Mouse (Mus musculus): ENCODE data around the gene Rbm15.

The Rbm15 gene

DNA sequence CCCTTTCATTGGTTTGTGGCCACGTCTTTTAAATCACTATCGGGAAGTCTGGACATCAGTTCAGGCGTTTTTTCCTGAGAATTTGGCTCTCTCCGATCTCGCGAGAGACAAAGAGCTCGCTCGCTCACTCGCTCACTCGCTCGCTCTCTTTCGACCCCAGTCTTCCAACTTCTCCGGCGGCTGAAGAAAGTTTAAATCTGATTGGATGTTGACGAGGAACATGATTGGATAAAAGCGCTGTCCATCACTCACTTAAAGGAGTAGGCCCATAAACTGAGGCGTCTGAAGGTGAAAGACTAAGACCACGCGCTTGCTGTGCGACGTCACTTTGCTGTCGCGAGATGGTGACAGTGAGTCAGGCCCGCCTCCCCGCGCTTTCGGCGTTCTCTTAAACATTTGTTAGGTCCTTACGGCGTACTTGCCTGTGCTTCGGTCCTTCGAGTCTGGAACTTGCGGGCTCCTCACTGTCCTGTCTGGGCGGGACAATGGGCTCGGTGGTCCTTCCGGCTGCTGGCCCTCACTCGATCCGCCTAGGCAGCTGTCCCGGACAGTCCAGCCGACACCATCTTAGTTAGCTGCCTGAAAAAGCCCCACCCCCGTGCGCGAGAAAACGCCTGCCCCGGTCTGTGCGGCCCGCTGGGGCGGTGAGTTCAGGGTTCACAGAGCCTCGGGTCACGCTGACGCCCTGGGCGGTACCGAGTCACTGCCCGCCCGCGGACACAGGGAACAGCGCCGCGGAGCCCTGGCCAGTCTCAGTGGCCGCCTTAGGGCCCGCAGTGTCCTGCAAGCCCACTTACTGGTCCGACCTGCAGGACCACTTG is at the start of gene Rbm15:
Rbm15 (minus strand) TSS at position 293 of the 821 bp plus-strand sequence.
- DNase-seq (ENCODE audit: low read depth, low spot score): peak; percentile 100

DNA sequence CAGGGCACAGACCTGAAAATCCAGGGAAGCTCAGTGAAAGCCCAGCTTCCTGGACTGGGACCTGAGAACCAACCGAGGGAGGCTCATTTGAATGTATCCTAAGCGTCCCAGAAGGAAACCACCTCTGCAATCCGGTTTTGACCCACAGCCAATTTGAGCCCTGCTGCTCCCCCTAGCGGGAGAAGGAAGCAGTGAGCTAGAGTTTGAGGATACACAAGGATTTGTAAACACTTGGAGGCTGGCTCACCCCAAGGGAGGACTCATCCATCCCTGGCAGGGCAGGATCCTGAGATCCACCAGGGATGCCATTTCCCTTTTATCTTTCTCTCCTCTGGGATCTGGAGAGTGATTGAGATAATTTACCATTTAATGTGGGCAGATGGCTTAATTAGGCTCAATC is 45.9 kb upstream of the Rbm15 start:
- DNase-seq (ENCODE audit: low read depth, low spot score): peak; percentile 72

DNA sequence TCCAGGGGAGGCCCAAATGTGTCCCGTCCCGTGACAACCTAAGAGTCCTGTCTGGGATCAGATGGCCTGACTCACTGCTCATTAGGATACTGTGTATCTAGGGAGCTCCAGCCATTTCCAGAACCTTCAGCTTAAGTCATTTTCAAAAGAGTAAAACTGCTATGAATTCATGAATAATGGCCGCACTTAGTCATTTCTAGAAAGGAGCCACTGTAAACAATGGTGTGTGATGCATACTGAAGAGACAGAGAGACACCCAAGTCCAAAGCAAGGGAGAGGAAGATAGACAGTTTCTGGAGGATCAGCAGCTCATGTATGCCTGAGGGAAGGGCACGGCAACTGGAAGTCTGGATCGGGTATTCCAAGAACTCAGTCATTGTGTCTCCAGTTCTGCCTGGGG is 45.2 kb upstream of the Rbm15 start:
- no peak for DNase-seq (ENCODE audit: low read depth, low spot score)

DNA sequence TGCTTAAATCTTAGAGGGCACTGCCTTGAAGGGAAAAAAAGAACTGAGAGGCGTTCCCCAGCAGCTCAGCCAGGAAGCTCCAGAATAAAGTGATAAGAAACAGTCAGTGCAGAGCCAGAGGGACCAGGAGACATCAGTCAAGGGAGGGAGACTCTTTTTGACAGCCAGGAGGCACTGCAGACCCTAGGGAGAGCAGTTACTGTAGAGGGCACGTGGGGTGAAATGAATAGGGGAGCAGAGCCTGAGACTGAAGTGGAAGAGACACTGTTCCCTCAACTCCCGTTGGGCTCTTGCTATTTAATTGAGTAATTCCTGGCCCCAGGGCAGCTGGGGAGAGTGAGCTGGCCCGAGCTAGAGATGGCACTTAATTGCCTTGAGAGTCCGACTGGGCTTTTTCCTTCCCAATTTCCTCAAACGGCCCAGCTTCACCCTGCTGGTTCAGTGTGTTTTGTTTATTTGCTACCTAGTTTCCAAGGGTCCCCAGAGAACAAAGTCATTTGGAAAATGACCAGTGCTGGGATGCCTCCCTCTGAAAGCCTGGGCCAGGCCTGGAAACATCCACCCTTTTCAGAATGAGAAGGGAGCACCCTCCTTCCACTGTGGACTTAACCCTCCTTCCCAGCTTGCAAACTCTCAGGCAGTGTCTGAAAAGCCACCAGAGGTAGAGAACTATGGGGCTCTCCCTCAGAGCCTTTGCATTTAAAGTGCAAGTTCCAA is 41.6 kb upstream of the Rbm15 start:
- DNase-seq (ENCODE audit: low read depth, low spot score): no peak

DNA sequence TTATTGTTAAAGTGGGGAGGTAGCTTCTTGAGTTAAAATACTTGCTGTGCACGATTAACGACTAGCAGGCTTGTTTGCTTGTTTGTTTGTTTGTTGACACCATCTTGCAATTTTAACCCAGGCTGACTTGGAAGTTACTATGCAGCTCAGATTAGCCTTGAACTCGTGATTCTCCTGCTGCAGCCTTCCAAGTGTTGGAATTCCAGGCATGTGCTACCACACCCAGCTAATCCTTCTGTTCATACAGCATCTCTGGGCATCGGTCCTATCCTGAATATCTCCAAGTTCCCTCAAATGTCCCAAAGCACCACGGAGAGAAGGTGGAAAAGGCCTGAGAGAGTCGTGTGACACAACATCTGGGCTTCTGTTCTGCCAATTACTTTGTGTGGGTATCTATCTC is 35.7 kb upstream of the Rbm15 start:
- no peak for DNase-seq (ENCODE audit: low read depth, low spot score)

DNA sequence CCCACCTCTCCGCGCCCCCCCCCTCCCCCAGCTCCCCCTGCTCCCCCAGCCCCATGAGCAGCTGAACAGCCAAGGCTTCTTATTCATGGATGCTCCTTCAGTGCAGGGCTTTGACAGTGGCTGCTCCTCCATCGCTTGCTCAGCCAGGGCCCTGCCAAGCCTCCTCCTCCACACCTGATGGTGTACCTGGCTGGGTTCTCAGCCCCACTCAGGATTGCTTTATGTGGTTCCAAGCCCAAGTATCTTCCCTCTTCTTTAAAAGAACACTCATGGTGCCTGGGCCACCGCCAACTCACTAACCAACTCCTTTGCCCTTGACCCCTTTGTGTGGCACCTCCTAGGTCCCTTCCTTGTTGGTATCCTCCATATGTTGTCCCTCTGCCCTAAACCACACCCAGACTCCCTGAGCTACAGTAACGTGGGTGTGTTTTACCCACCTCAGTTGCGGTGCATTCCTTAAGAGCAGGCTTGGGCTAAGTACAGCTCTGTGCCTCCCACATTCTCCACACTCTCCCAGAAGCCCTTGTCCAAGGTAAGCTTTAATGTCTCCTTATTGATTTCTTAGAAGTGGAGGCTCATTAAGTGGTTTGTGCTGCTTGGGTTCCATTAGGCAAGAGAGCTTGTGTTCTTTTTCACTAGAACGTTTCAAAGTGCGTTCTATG is 34.6 kb upstream of the Rbm15 start:
- no peak for DNase-seq (ENCODE audit: low read depth, low spot score)

DNA sequence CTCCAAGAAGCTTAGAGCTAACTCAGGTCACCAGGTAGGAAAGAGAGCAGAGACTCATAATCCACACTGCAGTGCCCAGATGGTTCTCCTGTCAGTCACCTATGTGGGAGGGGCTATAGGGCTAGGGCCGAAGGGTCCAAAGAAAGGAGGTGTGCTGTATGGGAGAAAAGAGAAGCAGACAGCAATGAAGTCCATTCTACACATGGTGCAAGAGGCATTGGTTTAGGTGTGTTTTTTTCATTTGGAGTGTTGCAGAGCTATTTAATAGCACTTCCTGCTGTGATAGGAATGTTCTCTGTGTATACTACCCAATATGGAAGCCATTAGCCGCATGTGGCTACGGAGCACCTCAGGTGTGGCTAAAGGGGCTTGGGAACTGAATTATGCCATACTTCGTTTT is 31.9 kb upstream of the Rbm15 start:
- DNase-seq (ENCODE audit: low read depth, low spot score): peak; percentile 35

DNA sequence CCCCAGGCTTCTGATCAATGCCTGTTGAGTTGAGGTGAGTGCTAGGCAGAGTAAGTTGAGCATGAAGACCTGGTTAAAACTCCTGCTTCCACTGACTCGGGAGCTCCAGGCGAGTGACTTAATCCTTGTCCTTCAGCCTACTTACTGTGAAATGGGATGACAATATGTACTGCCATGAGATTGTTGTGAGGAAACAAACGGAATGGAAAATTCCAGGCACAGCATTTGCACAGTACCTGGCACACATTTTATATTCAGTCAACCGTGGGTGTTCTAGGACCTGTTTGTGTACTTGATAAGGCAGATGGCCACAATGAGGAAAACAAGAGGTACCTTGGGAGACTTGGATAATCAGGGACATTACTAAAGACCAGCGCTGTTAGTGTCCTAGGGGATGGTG is 29.9 kb upstream of the Rbm15 start:
- no peak for DNase-seq (ENCODE audit: low read depth, low spot score)

DNA sequence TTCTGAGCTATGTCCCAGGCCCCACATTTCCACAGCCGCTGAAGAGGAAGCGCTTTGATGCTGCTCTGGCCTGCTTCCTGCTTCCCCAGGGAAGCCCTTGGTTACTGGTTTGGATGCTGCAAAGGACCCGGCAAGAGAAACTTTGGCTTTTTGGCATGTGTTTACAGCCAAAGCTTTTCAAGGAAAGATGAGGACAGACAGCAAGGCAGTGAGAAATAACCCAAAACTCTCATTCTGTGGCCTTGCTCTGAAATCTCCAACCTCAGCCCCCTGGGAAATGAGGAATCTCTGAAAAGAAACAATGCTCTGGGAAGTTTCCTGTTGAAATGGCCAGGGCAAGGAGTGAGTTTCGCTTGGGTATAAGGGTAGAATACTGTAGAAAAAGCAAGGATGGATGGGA is 26.9 kb upstream of the Rbm15 start:
- DNase-seq (ENCODE audit: low read depth, low spot score): no peak

DNA sequence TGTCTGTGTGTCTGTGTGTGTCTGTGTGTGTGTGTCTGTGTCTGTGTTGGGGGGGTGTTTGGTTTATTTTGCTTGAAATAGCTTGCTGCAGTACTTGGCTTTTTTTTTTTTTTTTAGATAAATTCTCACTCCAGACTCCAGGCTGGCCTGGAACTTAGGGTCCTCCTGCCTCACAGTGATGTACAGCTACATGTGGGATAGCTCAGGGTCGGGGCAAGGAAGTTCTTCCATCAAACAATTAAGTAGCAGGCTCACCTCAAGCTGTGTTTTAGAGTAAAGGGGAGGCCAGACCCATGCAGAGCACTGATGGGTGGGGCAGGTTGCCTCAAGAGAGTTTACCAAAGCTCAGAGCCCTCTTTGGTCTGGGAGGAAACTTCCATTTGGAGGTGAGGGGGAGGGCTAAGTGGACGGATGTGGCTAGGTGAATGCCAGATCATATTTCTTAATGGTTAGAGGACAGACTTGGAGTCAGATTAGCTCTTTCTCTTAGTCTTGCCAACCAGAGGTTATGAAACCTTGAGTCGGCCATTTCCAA is 24.3 kb upstream of the Rbm15 start:
- DNase-seq (ENCODE audit: low read depth, low spot score): no peak

DNA sequence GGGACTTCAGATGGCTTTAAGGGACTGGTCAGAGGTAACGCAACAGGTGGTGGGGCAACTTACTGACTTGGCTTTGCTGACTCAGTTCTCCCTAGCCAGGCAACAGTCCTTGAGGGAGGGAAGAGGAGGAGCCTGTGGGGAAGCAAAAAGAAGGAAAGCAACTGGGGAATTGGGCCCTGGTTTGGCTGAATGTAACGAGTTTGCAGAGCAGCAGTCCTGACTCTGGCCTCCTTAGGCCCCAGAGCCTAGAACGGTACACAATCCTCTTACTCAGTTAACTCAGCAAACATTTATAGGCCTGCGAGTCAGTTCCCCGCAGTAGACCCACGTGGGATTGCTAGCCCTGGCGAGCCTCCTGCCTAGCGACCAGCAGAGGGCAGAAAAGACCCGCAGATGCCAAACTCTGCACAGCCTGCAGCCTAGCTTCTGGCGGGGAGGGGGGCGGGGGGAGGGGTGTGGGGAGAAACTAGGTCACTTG is 23.5 kb upstream of the Rbm15 start:
- DNase-seq (ENCODE audit: low read depth, low spot score): peak; percentile 80

DNA sequence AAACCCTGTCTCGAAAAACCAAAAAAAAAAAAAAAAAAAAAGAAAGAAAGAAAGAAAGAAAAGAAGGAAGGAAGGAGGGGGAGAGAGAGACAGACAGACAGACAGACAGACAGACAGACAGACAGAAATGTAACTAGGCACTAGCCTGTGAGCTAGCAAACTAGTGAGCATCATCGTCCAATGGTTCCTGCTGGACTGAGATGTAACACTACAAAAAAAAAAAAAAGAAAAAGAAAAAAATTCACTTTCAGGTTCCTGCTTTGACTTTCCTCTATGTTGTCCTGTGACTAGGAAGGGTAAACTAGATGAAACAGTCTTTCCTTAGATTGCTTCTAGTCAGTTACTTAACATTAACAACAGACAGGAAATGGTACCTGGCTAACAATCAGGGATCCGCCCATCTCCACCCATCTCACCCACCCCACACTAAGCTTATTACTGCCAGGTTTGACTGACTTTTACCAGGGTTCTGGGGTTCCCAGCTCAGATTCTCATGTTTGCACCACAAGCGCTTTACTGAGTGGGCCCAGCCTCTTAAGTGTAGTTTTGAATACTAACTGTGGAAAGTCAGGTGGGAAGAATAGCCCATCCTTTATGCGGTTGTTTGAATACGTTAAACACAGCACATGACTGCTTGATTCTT is 22.3 kb upstream of the Rbm15 start:
- DNase-seq (ENCODE audit: low read depth, low spot score): no peak

DNA sequence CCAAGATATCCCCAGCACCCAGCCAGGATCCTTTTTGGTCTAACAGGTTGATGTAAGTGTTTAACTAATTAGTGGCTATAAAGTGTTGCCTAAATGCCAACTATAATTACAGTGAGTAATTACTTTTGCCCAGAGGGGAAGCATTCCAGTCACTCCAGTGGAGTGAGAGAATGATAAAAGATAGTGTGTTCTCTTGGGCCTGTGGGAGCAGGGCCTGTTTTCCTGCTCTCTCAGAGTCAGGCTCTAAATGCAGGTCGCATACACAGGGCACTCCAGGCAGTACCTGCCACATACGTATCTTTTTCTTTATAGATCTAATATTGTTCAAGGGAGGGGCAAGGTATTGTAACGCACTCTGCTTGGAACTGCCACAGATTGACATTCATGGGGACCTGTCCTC is 18.2 kb upstream of the Rbm15 start:
- no peak for DNase-seq (ENCODE audit: low read depth, low spot score)

DNA sequence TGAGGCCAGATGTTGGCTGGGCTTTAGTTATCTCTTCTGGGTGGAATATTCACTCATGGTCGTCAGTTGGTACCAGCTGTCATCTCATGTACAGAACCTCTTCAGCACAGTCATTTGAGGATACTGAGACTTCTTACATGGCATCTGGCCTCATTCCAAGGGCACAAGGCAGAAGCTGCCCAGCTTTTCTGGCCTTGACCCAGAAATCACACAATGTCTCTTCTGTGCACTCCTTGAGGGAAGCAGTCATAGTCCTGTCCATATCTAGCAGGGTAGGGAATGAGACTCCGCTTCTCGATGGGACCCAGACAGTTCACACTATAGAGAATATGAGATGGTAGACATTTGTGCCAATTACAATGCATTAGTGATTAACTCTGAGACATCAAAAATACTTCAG is 15.5 kb upstream of the Rbm15 start:
- no peak for DNase-seq (ENCODE audit: low read depth, low spot score)

DNA sequence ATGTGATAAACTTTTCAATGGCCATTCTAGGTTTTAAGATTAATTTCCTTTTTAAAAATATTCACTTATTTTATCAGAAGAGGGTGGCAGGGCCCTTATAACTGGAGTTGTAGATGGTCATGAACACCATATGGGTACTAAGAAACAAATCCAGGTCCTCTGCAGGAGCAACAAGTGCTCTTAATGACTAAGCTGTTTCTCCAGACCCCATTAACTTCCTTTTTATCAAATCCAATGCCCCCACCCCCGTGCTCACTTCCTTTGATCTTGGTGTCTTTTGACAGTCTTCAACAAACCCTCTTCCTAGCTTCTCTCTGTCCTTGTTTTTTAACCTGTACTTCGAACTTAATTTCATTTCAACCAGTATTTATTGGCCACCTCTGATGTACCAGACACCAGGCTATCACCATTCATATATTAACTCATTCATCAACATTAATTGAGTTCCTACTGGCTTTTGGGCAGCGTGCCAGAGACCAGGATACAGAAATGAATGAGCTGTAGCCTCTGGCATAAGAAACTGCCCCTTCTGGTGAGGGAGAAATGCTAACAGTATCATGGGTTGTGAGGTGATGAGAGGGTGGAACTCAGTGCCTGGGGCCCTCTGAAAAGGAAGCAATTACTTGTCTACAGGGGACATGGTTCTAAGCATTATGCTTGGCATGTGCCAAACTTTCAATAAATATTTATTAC is 11.7 kb upstream of the Rbm15 start:
- DNase-seq (ENCODE audit: low read depth, low spot score): no peak

DNA sequence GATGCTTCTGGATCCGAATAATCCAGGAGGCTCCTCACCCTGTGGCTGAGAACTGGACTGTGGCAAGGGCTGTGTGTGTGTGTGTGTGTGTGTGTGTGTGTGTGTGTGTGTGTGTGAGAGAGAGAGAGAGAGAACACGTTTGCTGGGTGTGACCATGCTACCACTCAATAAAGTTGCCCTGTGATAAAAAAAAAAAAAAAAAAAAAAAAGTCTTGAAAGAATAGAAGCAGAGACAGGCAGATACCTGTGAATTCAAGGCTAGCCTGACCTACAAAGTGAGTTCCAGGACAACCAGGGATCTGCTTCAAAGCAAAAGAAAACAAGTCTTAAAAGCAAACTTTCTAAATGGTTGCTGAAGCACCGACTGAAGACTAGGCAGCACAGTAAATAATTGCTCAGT is 10.5 kb upstream of the Rbm15 start:
- no peak for DNase-seq (ENCODE audit: low read depth, low spot score)

DNA sequence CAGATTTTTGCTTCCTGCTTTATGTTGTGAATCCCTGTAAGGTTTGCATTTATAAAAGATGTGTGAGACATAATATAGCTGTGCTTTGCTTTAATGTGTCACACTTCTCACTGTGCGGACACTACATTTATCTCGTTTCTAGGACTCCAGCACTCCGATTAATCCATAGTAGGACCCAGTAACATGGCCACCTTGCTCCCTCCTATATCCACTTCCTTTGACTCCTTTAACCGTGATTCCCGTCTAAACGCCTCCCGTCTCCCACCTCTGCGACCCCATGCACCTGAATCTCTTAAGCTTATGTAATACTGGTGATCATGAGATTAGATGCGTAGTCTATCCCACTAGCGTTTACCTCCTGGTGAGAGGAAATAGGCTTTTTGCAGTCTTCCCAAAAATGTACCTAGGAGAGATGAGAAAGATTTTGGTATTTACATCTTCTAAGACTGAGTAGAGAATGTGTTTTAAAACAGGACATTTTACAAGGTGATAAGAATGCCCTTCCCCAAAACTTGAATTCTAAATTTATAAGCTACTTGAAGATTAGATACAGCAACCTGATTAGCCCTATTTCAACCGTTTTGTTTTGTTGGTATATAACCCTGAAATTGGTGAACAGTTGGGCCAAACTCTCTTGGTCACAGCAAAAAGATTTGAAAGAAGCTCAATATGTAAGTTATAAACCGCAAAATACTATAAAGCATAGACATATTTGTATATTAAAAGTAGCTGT is 895 bp upstream of the Rbm15 start:
- no peak for DNase-seq (ENCODE audit: low read depth, low spot score)

DNA sequence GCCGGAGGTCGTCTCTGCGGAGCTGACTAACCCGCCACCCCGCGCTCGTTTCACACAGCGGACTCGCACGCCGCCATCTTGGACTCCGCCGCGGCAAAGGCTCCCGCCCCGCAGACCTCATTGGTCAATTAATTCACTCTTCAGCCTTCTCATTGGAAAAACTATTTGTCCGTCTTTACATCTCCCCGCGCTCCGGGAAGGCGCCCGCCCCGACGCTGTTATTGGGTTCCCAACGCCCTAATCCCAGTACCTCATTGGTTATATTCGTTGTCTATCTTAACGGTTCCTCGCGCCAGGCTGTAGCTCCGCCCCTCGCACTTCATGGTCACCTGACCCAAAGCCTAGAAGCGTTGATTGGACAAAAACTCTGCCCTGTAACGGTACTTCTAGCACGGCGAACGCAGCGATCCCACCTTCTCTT is 503 bp downstream of the Rbm15 start:
- peak; percentile 99 for DNase-seq (ENCODE audit: low read depth, low spot score)

DNA sequence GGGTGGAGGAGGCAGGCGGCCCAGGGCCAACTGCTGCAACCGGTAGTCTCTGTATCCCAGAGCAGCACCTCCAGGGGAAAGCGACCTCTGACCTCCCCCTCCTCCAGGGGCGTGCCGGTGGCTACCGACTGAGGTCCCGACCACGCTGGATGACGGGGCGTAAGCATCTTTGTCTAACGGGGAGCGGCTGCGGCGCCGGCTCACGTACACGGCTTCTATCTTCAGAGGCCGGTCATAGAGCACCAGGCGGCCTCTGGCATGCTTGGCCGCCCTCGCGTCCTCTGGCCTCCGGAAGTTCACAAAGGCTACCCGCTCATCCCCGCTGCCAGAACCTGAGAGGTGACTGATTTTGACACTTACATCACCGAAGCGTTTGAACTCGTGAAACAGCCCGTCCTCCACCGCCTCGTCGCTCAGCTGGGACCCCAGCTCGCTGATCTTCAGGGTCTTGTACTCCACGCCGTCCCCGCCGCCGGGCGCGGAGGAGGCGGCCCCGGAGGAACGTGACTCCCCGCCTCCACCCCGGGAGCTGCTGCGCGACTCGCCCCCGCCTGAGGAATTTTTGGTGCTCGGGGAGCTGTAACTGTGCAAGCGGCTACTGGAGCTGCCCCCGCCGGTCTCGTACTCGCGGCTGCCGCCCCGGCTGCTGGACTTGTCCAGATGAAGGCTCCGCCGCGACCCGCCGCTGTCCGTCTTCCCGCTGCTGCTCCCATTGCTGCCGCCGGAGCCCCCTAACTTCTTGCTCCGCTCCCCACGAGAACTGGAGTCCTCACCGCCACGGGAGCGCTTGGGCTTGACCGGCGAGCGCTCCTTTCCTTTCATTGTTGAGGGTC is 1.1 kb downstream of the Rbm15 start:
- DNase-seq (ENCODE audit: low read depth, low spot score): peak; percentile 48

DNA sequence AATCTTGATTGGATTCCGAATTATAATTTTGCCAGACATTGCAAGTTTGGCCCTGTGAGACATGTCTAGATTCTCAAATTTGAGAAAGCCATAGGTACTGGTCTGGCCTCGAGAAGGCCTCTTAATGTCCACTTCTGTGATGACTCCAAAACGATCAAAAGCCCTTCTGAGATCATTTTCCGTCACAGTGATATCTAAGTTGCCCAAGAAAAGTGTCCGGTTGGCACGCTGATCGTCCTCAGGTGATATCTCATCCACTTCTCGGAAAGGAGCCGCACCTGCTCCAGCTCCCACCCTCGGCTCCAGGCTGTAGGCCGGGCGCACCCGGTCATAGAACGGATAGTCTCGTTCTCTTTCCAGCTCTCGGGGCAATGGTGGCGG is 1.7 kb downstream of the Rbm15 start:
- DNase-seq (ENCODE audit: low read depth, low spot score): no peak

All from mesoderm, embryonic 11.5 days (tissue).